Mouse (Mus musculus): ENCODE results near the gene Tns1. TPM values are rescaled to one million over a fixed set of nuclear protein-coding genes. Genes with fewer than 3 reads are reported as not detected.

The Tns1 gene
- total RNA-seq, 2 experiments from 2014 or later = 20.0 to 20.5 TPM

DNA sequence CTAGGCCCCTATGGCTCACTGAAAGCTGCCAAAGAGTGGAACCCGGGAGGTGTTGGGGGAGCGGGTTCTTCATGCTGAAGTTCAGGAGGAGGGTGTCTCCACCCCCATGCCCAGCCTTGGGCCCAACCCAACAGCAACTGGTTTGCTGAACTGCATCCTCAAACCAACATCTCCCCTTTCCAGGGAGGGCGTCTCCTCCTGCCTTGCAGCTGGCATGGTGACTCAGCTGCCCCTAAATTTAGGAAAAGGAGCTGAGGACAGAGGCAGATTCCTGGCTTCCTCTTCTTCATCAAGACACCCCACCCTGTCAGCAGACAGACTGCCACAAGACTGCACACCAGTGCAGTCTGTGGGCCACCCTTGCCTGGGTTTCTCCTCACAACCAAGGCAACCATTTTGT is 173.1 kb downstream of the Tns1 start:
- no peak for ATAC-seq (replicated peaks; ENCODE audit: low FRiP score, poor library complexity, severe bottlenecking)

GRCm38 (mm10) chr1:73948757-73949156 is 175.5 kb downstream of the Tns1 start:
- ATAC-seq (replicated peaks; ENCODE audit: low FRiP score, poor library complexity, severe bottlenecking) = no peak

- ATAC-seq (replicated peaks; ENCODE audit: low FRiP score, poor library complexity, severe bottlenecking) = no peak
Observed at GRCm38 (mm10) chr1:73947525-73948304, 176.5 kb downstream of the Tns1 start.

GRCm38 (mm10) chr1:73946701-73947100 is 177.5 kb downstream of the Tns1 start:
- ATAC-seq (replicated peaks; ENCODE audit: low FRiP score, poor library complexity, severe bottlenecking) = no peak

DNA sequence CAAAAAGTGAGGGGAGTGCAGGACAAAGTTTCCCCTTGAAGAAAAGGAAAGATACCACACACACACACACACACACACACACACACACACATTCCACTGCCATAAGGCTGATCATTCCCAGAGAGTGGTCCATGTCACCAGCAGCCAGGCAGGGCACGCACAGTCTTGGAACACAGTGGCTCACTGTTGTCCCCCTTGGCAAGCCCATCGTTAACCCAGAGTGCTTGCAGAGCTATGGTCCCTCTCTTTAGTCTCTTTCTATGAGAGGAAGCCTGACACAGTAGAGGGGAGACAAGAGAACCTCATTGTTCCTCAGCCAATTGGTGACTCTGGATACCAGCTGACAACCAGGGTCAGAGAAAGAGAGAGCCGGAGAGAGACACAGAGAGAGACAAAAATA is 179.9 kb downstream of the Tns1 start:
- no peak for ATAC-seq (replicated peaks; ENCODE audit: low FRiP score, poor library complexity, severe bottlenecking)

GRCm38 (mm10) chr1:73943667-73944289 is 180.5 kb downstream of the Tns1 start:
- ATAC-seq (replicated peaks; ENCODE audit: low FRiP score, poor library complexity, severe bottlenecking) = no peak

- no peak for ATAC-seq (replicated peaks; ENCODE audit: low FRiP score, poor library complexity, severe bottlenecking)
Observed at GRCm38 (mm10) chr1:73943255-73943654, 181.0 kb downstream of the Tns1 start.

GRCm38 (mm10) chr1:73942243-73942642 is 182.0 kb downstream of the Tns1 start:
- no peak for ATAC-seq (replicated peaks; ENCODE audit: low FRiP score, poor library complexity, severe bottlenecking)

DNA sequence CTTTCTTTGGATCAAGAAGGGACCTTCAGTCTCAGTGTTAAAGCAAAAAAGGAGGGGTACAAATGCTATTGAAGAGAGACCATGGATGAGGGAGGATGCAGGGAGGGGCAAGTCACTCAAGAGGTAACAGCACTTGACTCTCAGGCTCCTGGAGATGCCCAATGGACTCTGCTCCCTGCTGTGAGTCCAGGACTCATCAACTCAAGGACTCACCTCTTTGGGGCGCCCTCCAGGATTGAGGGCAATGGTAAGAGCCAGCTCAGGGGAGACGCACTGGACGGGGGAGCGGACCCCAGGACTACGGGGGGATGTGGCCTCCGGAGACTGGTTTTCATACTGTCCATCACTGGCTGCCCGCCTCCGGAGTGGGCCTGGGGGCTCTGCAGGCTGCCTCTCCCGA is 182.6 kb downstream of the Tns1 start:
- ATAC-seq (replicated peaks; ENCODE audit: low FRiP score, poor library complexity, severe bottlenecking) = no peak; the same call in 1 of the 2 replicates

- ATAC-seq (replicated peaks; ENCODE audit: low FRiP score, poor library complexity, severe bottlenecking) = no peak
Observed at GRCm38 (mm10) chr1:73940491-73941204, 183.6 kb downstream of the Tns1 start.

DNA sequence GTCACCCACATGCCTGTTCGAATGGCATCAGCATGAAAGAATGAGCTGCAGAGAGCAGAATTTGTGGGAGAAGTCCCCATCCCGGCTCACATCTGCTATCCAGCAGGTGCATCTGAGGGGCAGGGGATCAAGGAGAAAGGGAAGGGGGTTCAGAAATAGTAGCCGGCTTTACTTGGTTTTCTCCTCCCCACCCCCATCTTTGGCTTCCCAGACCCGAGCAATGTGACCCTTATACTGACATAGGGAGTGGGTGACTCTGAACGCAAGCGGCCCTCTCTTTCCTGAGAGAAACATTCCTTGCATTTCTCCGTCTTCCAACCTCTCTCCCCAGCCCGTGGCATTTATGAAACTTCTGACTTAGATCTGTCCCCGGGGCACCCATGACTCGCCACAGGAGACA is 185.7 kb downstream of the Tns1 start:
- no peak for ATAC-seq (replicated peaks; ENCODE audit: low FRiP score, poor library complexity, severe bottlenecking)

GRCm38 (mm10) chr1:73937805-73938204 is 186.4 kb downstream of the Tns1 start:
- ATAC-seq (replicated peaks; ENCODE audit: low FRiP score, poor library complexity, severe bottlenecking) = no peak

DNA sequence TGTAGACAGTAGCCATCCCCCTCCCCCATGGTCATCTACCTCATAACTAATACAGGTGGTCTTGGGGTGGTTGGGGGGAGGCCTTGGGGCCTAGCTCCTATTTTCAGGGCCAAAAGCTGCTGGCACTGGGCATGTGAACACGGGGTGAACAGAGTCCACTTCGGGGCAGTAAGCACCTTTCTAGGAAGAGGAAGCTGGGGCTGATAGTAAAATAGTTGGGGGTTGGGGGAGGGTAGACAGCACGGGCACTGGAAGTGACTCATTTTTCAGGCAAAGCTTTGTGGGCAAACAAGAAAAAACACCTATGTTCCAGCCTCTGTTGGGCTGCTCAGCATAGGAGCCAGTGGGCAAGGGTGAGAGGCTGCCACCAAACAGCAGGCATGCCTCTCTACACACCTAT is 187.7 kb downstream of the Tns1 start:
- no peak for ATAC-seq (replicated peaks; ENCODE audit: low FRiP score, poor library complexity, severe bottlenecking)

GRCm38 (mm10) chr1:73935442-73936080 is 188.7 kb downstream of the Tns1 start:
- no peak for ATAC-seq (replicated peaks; ENCODE audit: low FRiP score, poor library complexity, severe bottlenecking)

DNA sequence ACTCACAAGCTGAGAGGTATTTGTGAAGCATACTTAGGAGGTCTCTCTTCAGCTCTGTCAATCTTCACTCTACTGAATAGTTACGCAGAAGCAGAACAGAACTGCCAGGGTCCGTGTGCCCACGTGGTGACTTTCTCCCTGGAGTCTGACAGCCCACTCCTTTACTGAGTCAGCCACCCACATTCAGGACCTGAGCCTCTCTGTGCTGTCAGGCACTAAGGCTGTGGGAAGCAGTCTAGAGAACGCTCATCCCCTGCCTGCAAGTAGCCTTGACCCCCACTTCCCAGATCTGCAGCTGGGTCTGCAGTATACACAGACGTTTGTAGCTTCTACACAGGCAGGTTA is 191.1 kb downstream of the Tns1 start:
- no peak for ATAC-seq (replicated peaks; ENCODE audit: low FRiP score, poor library complexity, severe bottlenecking)

DNA sequence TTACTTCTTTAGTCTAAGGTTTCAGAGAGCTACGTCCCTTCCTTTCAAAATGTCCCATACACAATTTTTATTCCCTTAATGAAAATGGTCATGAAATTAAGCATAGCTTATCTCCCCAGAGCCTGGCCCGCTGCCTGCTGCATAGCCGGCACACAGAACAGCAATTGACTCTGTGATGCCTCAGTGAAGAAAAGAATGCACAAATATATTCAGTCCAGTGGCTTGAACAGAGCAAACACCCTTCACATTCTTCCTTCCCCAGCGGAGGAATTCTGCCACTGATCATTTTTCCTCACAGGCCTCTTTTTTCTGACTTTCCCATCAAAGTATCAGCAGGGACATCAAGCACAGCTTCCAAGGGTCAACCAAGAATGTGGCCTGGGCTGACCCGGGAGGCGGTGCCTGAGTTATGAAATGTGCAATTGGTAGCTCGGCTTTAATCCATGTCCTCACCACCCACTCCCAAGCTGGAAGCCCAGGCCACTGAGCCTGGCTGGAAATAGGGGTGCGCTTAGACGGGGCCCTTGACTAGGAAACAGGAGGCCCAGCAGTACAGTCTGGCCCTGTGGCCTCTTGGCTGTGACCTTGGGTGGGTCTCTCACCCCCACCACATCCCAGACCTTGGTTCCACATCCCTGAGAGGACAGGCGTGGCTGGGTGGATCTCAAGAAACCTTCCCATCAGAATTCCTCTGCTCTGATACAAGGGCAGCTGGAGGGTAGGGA is 191.7 kb downstream of the Tns1 start:
- no peak for ATAC-seq (replicated peaks; ENCODE audit: low FRiP score, poor library complexity, severe bottlenecking)

- ATAC-seq (replicated peaks; ENCODE audit: low FRiP score, poor library complexity, severe bottlenecking) = no peak
Observed at GRCm38 (mm10) chr1:73931851-73932250, 192.4 kb downstream of the Tns1 start.

DNA sequence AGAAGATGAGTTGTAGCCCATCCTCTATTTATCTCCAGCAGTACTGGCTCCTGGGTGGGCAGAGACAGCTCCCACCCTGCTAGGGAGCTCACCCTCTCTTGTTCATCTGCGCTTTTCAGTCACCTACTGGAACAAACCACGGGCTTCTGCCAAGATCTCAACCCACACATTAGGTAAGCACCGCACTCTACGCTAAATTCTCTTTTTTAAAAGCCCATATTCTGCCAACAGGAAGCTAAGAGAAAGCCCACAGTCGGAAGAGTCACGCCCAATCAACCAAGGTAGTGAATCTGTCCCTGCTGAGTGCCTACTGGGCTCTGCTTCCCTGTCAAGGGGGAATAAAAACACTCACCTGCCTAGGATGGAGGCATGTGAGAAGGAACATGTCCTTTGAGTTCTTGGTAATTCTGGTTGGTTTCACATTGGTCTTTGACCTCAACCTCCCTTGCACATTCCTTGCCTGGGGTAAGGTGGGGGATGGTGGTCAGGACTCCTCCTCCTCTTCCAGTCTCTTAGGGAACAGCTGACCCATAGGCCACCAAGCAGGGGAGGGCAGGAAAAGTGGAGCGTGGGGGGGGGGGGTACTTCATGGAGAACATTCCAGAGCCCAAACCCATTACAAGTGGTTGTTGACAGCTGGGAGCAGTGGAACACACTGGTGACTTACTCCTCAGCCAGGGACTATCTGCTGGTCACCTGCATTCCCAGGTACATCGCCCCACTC is 193.7 kb downstream of the Tns1 start:
- ATAC-seq (replicated peaks; ENCODE audit: low FRiP score, poor library complexity, severe bottlenecking) = no peak

GRCm38 (mm10) chr1:73929952-73930329 is 194.3 kb downstream of the Tns1 start:
- ATAC-seq (replicated peaks; ENCODE audit: low FRiP score, poor library complexity, severe bottlenecking) = no peak
